Mouse (Mus musculus): ENCODE data around the gene Ap1m2.

DNA sequence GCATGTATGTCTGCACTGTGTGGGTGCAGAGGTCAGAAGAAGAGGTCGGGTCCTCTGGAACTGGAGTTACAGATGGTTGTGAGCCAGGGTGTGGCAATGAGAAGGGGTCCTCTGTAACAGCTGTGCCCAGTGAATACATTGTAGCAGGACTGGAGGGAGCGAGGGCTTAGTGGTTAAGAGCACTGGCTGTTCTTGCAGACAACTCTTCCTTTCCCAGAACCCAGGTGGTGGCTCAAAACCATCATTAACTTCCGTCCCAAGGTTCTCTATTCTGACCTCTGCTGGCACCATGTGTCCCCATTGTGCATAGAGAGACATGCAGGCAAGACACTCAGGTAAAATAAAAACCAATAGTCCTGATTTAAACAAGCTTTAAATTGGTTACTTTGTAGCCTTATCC, 15.4 kb upstream of the Ap1m2 start:
- TF ChIP-seq CTCF (IDR thresholded peaks at IDR 0.05; ENCODE audit: borderline replicate concordance, extremely low read depth, insufficient read depth, insufficient read length) (no peak), POLR2A (IDR thresholded peaks at IDR 0.05; ENCODE audit: borderline replicate concordance, extremely low read depth, insufficient read depth, insufficient read length, poor library complexity, severe bottlenecking) (no peak)

Measured in brain, embryonic 14.5 days (tissue).